Mouse (Mus musculus) brain, embryonic 18.5 days (tissue): ENCODE measurements around the gene Hoxa6.

Experiments used
- DNase-seq: peaks from one replicate; pipeline ENCODE4 v3.0.0-alpha.2; 2012; ENCODE audit warnings: low read depth, low spot score

The Hoxa6 gene

GRCm38 (mm10) chr6:52208072-52208867, at the start of gene Hoxa6:
Hoxa6 (minus strand) TSS chr6:52208722.
- DNase-seq = no peak

GRCm38 (mm10) chr6:52256956-52257355, 48.4 kb upstream of the Hoxa6 start:
- DNase-seq = no peak

GRCm38 (mm10) chr6:52253511-52254500, 45.3 kb upstream of the Hoxa6 start:
- no peak for DNase-seq

- DNase-seq = no peak
Observed at GRCm38 (mm10) chr6:52252775-52253376, 44.4 kb upstream of the Hoxa6 start.

- DNase-seq = no peak
Observed at GRCm38 (mm10) chr6:52252016-52252774, 43.7 kb upstream of the Hoxa6 start.

- no peak for DNase-seq
Observed at GRCm38 (mm10) chr6:52251177-52251879, 42.8 kb upstream of the Hoxa6 start.

GRCm38 (mm10) chr6:52249826-52250225, 41.3 kb upstream of the Hoxa6 start:
- no peak for DNase-seq

GRCm38 (mm10) chr6:52249415-52249738, 40.9 kb upstream of the Hoxa6 start:
- no peak for DNase-seq

GRCm38 (mm10) chr6:52248638-52249414, 40.3 kb upstream of the Hoxa6 start:
- no peak for DNase-seq

GRCm38 (mm10) chr6:52247766-52248637, 39.5 kb upstream of the Hoxa6 start:
- DNase-seq = no peak

GRCm38 (mm10) chr6:52246916-52247315, 38.4 kb upstream of the Hoxa6 start:
- no peak for DNase-seq

GRCm38 (mm10) chr6:52246403-52246803, 37.9 kb upstream of the Hoxa6 start:
- no peak for DNase-seq

- DNase-seq = no peak
Observed at GRCm38 (mm10) chr6:52245757-52246142, 37.2 kb upstream of the Hoxa6 start, which contains the start of gene Hoxa11. Hoxa11 (minus strand) TSS chr6:52245810.

- DNase-seq = no peak
Observed at GRCm38 (mm10) chr6:52245040-52245756, 36.7 kb upstream of the Hoxa6 start.

GRCm38 (mm10) chr6:52244471-52245039, 36.0 kb upstream of the Hoxa6 start:
- DNase-seq = no peak

- no peak for DNase-seq
Observed at GRCm38 (mm10) chr6:52243681-52244121, 35.2 kb upstream of the Hoxa6 start.

GRCm38 (mm10) chr6:52242801-52243332, 34.3 kb upstream of the Hoxa6 start:
- no peak for DNase-seq
